Mouse (Mus musculus) CH12.LX (cell line): Measurements from ENCODE around the gene Zfp777.

Experiments
- CHD2 ChIP-seq: IDR thresholded peaks from 2 replicates; pipeline ENCODE4 v1.6.1; 2011; ENCODE audit warnings: low read length, improper control_type of control experiment
- CTCF ChIP-seq, 2 experiments: IDR thresholded peaks in 1 of 2; conservative IDR thresholded peaks in 1 of 2; 2 replicates each; pipeline ENCODE4 v1.5.1; 2011 to 2012; ENCODE audit warnings: low read depth in 2 of 2, low read length in 2 of 2, improper control_type of control experiment in 1 of 2, inconsistent platforms in 1 of 2, mild to moderate bottlenecking in 1 of 2, moderate library complexity in 1 of 2
- ELF1 ChIP-seq: IDR thresholded peaks from 2 replicates; pipeline ENCODE4 v1.6.1; 2014; ENCODE audit warnings: low read depth, mild to moderate bottlenecking, inconsistent platforms, low read length, improper control_type of control experiment
- EP300 ChIP-seq: IDR thresholded peaks from 2 replicates; pipeline ENCODE4 v1.6.1; 2011; ENCODE audit warnings: low read length, improper control_type of control experiment
- IRF4 ChIP-seq: IDR thresholded peaks from 2 replicates; pipeline ENCODE4 v1.6.1; 2014; ENCODE audit warnings: low read depth, mild to moderate bottlenecking, inconsistent platforms, low read length, improper control_type of control experiment
- KAT2A ChIP-seq: IDR thresholded peaks from 2 replicates; pipeline ENCODE4 v1.6.1; 2012; ENCODE audit warnings: low read length, improper control_type of control experiment, inconsistent platforms; ENCODE audit not compliant: insufficient replicate concordance
- MAFK ChIP-seq: IDR thresholded peaks from 2 replicates; pipeline ENCODE4 v1.6.1; 2011; ENCODE audit warnings: low read length, improper control_type of control experiment; ENCODE audit not compliant: insufficient replicate concordance
- MEF2A ChIP-seq: IDR thresholded peaks from 2 replicates; pipeline ENCODE4 v1.6.1; 2014; ENCODE audit warnings: low read depth, mild to moderate bottlenecking, inconsistent platforms, low read length, improper control_type of control experiment, borderline replicate concordance
- POLR2A ChIP-seq: IDR thresholded peaks from 2 replicates; pipeline ENCODE4 v1.6.1; 2011; ENCODE audit warnings: low read depth, mild to moderate bottlenecking, improper control_type of control experiment, low read length
- RAD21 ChIP-seq: IDR thresholded peaks from 2 replicates; pipeline ENCODE4 v1.6.1; 2011; ENCODE audit warnings: low read depth, mild to moderate bottlenecking, low read length, improper control_type of control experiment, moderate library complexity
- SIN3A ChIP-seq: IDR thresholded peaks from 2 replicates; pipeline ENCODE4 v1.6.1; 2012; ENCODE audit warnings: low read length, improper control_type of control experiment, inconsistent platforms

DNA sequence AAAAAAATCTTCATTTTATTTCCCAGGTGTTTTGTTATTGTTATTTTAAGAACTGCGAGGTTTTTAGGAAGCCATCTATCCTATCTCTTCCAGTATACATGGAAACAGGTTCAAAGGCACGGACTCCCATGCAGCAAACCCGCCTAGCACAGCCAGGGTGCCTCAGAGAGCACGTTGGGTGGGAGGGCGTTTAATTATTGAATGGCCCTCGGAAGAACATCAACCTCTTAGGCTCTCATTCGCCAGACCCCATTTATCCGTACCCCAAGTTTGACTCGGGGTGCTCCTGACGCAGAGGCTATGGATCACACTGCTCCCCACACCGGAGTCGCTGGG is 1.6 kb downstream of the Zfp777 start:
- TF ChIP-seq KAT2A (no peak), ELF1 (no peak), IRF4 (no peak), CTCF (conservative IDR thresholded peaks at IDR 0.05 in 1 of 2, IDR thresholded peaks at IDR 0.05 in 1 of 2; ENCODE audit: low read depth in 2 of 2, low read length in 2 of 2) (no peak), RAD21 (no peak), MEF2A (no peak), POLR2A (no peak), MAFK (no peak), SIN3A (peak; percentile 38; the same call in 1 of the 2 replicates), CHD2 (no peak), EP300 (no peak)
